Mouse (Mus musculus): ENCODE data around the gene Adamtsl4. TPM values are rescaled to one million over a fixed set of nuclear protein-coding genes. Genes with fewer than 3 reads are reported as not detected.
"Not testable (repeated sequence)": the region's sequence is repeated elsewhere in the genome, so short reads cannot be mapped to it uniquely, and the experiment has no call there.

Adamtsl4 gene
- polyA plus RNA-seq, 1 experiment: 7.9 TPM

DNA sequence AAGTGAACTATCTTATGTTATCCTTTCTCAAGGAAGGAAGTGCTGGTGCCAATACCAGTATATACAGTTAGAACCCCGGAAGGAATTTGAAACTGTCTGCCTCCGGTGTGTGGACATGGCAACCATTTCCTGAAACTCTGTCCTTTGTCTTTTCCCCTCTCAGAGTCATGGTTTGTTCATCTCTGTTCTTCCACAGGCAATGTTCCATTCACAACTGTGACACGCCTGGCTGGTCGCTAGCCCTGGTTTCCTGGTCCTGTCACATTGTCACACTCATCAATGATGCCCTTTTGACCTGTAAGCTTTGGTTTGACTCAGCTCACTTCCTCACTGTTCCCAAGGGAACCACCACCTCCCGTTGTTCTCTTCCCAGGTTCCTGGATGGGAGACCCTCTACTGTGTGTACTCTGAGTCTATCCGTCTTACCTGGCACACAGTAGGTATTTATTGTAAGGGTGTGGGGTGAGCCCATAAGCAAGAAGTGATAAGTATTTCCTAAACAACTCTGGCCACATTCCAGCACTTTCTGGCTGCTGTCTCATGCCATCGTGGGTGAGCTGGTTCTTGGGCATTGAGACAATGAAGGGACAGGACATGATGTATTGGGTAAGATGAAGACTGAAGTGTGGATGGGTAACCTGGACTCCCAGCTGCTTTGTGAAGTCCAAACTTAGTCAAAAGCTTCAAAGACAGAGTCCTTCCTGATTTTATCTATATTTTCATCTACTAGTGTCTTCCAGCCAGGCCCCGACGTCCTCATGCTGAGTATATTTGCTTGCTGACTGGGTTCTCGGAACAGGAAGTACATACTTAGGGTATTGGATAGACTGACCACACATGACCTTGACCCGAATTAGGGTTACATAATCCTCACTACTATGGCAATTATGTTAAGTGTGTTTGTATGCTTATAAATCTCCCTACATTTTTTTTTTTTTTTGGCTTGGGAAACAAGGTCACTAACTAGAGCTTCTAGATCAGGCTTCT lies 6.4 kb upstream of the Adamtsl4 start:
- Histone ChIP-seq H3K27me3 (ENCODE audit: control insufficient read depth, insufficient read depth, low read length) (no peaks in the 10 kb centered on the region), H3K27ac (ENCODE audit: insufficient read depth, low read length) (no peak overlapping the region), H3K4me1 (ENCODE audit: control insufficient read depth, insufficient read depth, insufficient read length) (peaks cover 10% of the 10 kb centered on the region; the same call in 1 of the 2 replicates), H3K4me3 (ENCODE audit: extremely low read depth, insufficient read depth, insufficient read length) (no peak overlapping the region), H3K36me3 (ENCODE audit: control insufficient read depth, insufficient read depth, low read length) (no peaks in the 10 kb centered on the region)
- no peak for DNase-seq (ENCODE audit: low read depth in 1 of 2, low spot score in 2 of 2)
- 45% methylated on average over 11 of the region's 11 CpGs for WGBS
- TF ChIP-seq CTCF (IDR thresholded peaks at IDR 0.05; ENCODE audit: extremely low read depth, insufficient read depth, insufficient read length, insufficient replicate concordance) (no peak), POLR2A (IDR thresholded peaks at IDR 0.05; ENCODE audit: low read depth, low read length) (no peak)

DNA sequence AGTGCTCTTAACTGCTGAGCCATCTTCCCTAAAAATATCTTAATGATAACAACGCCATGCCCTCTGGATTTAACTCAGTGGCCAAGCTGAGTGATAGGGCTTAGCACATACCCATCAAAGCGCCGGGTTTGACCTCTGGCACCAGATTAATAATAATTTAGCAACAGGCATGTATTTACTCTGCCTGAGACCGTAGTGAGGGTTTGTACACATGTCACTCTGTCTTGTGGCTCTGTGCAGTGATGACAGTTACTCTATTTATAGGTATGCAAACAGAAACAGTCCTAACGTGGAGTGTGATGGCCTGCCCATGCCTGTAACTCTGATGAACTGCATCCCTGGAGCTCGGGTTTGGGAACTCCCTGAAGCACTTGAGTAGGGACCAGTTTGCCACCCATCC lies 5.0 kb upstream of the Adamtsl4 start:
- DNase-seq (ENCODE audit: low read depth in 1 of 2, low spot score in 2 of 2): no peak
- Histone ChIP-seq H3K4me1 (ENCODE audit: control insufficient read depth, insufficient read depth, insufficient read length) (peaks cover 10% of the 10 kb centered on the region; the same call in 1 of the 2 replicates), H3K27me3 (ENCODE audit: control insufficient read depth, insufficient read depth, low read length) (no peaks in the 10 kb centered on the region; the same call in 1 of the 2 replicates), H3K4me3 (ENCODE audit: extremely low read depth, insufficient read depth, insufficient read length) (no peak overlapping the region), H3K27ac (ENCODE audit: insufficient read depth, low read length) (no peak overlapping the region), H3K36me3 (ENCODE audit: control insufficient read depth, insufficient read depth, low read length) (no peaks in the 10 kb centered on the region)
- 54% methylated on average over 6 of the region's 6 CpGs for WGBS
- TF ChIP-seq CTCF (IDR thresholded peaks at IDR 0.05; ENCODE audit: extremely low read depth, insufficient read depth, insufficient read length, insufficient replicate concordance) (no peak), POLR2A (IDR thresholded peaks at IDR 0.05; ENCODE audit: low read depth, low read length) (no peak)

DNA sequence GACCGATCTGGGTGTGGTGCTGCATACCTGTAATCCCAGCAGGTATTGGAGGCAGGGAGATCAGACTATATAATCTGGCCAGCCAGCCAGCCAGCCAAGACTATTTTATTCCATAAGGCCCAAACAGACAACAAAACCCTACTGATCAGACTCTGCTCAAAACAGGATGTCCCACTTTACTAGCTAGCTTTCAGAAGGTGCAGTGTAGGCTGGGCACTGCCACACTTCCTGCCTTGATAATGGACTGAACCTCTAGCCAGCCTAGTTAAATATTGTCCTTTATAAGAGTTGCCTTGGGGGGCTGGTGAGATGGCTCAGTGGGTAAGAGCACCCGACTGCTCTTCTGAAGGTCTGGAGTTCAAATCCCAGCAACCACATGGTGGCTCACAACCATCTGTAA lies 2.8 kb upstream of the Adamtsl4 start:
- not testable (repeated sequence) for H3K27ac ChIP-seq (ENCODE audit: insufficient read depth, low read length); DNase-seq (ENCODE audit: low read depth in 1 of 2, low spot score in 2 of 2); H3K27me3 ChIP-seq (ENCODE audit: control insufficient read depth, insufficient read depth, low read length); H3K36me3 ChIP-seq (ENCODE audit: control insufficient read depth, insufficient read depth, low read length); H3K4me3 ChIP-seq (ENCODE audit: extremely low read depth, insufficient read depth, insufficient read length); H3K4me1 ChIP-seq (ENCODE audit: control insufficient read depth, insufficient read depth, insufficient read length)
- WGBS: 92% methylated on average over 2 of the region's 2 CpGs

DNA sequence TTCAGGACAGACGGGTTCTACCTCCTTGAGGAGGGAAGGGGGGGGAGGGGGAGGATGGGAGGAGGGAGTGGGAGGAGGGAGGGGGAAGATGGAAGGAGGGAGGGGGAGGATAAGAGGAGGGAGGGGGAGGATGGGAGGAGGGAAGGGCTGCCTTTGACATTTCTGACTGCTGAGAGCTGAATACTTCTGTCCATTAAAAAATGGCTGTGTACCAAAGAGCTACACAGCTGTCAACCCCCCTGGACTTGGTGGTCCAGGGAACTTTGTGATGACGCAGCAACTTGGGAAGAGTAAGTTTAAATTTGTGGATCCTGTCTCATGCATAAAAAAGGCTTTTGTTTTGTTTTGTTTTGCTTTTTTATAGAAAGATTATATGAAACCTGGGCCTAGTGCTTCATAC lies 2.2 kb upstream of the Adamtsl4 start:
- Histone ChIP-seq H3K4me3 (ENCODE audit: extremely low read depth, insufficient read depth, insufficient read length) (no peak overlapping the region), H3K27me3 (ENCODE audit: control insufficient read depth, insufficient read depth, low read length) (no peaks in the 10 kb centered on the region; the same call in 1 of the 2 replicates), H3K4me1 (ENCODE audit: control insufficient read depth, insufficient read depth, insufficient read length) (peaks cover 7% of the 10 kb centered on the region; the same call in 1 of the 2 replicates), H3K27ac (ENCODE audit: insufficient read depth, low read length) (no peak overlapping the region), H3K36me3 (ENCODE audit: control insufficient read depth, insufficient read depth, low read length) (no peaks in the 10 kb centered on the region)
- no peak for TF ChIP-seq POLR2A (IDR thresholded peaks at IDR 0.05; ENCODE audit: low read depth, low read length)
- TF ChIP-seq CTCF (IDR thresholded peaks at IDR 0.05; ENCODE audit: extremely low read depth, insufficient read depth, insufficient read length, insufficient replicate concordance): no peak
- DNase-seq (ENCODE audit: low read depth in 1 of 2, low spot score in 2 of 2): no peak
- WGBS: 75% methylated on average over 2 of the region's 2 CpGs

DNA sequence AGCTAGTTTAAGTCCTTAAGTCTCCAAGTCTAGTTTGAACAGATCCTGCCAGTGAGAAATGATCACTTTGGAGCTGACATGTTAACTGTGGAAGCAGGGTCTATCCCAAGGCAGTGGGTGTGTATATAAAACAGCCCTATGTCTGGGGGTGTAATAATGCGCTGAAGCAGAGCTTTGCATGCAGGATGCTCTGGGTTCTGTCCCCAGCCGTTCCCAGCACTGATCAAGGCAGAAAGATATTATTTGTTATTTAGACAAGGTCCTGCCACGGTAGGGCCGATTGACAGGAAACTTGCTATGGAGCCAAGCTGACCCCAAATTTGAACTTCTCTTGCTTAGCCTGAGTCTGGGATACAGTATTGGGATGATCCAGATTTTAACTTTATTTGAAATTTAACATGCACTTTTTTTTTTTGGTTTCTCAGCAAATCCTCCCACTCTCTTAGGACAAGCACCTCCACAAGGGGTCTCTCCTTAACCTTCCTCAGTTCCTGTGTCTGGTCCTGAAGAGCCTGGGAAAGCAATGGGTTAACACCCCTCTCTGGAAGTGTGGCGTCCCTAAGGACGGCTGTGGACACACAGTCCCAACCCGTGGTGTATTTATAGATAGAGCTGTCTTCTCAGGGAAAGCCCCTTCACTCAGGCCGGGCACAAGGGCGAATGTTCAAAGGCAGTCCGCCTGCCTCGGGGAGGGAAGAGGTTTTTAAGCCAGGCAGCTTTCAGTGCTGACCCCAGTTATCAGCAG lies 1.6 kb upstream of the Adamtsl4 start:
- no peak for DNase-seq (ENCODE audit: low read depth in 1 of 2, low spot score in 2 of 2)
- Histone ChIP-seq H3K36me3 (ENCODE audit: control insufficient read depth, insufficient read depth, low read length) (no peaks in the 10 kb centered on the region), H3K4me3 (ENCODE audit: extremely low read depth, insufficient read depth, insufficient read length) (no peak overlapping the region), H3K27ac (ENCODE audit: insufficient read depth, low read length) (no peak overlapping the region), H3K4me1 (ENCODE audit: control insufficient read depth, insufficient read depth, insufficient read length) (peaks cover 6% of the 10 kb centered on the region; the same call in 1 of the 2 replicates), H3K27me3 (ENCODE audit: control insufficient read depth, insufficient read depth, low read length) (no peaks in the 10 kb centered on the region; the same call in 1 of the 2 replicates)
- 53% methylated on average over 11 of the region's 11 CpGs for WGBS
- TF ChIP-seq CTCF (IDR thresholded peaks at IDR 0.05; ENCODE audit: extremely low read depth, insufficient read depth, insufficient read length, insufficient replicate concordance): no peak
- no peak for TF ChIP-seq POLR2A (IDR thresholded peaks at IDR 0.05; ENCODE audit: low read depth, low read length)

DNA sequence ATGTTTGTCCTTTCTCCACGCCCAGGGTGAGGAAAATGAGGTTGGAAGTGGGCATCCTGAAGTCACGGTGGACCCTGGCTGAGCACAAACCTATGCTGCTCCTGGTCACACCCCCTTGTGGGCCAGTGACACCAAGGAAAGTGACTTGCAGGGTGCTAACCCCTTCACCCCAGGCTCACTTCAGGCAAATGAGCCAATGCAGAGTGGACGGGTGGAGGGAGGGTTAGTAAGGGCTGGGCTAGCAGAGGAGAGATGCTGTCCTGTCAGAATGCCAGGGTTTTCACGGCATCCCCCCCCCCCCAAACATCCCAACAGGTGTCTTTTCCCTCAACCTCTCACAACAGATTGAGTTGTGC lies 571 bp downstream of the Adamtsl4 start:
- Histone ChIP-seq H3K4me1 (ENCODE audit: control insufficient read depth, insufficient read depth, insufficient read length) (no peaks in the 10 kb centered on the region; the same call in 1 of the 2 replicates), H3K27me3 (ENCODE audit: control insufficient read depth, insufficient read depth, low read length) (no peaks in the 10 kb centered on the region; the same call in 1 of the 2 replicates), H3K27ac (ENCODE audit: insufficient read depth, low read length) (no peak overlapping the region), H3K36me3 (ENCODE audit: control insufficient read depth, insufficient read depth, low read length) (no peaks in the 10 kb centered on the region), H3K4me3 (ENCODE audit: extremely low read depth, insufficient read depth, insufficient read length) (peak overlapping the region; percentile 53; the same call in 1 of the 2 replicates)
- TF ChIP-seq POLR2A (IDR thresholded peaks at IDR 0.05; ENCODE audit: low read depth, low read length) (no peak), CTCF (IDR thresholded peaks at IDR 0.05; ENCODE audit: extremely low read depth, insufficient read depth, insufficient read length, insufficient replicate concordance) (no peak)
- DNase-seq (ENCODE audit: low read depth in 1 of 2, low spot score in 2 of 2): no peak
- WGBS: 47% methylated on average over 4 of the region's 4 CpGs

Measured in spleen, adult 2 months (tissue).